Mouse (Mus musculus): ENCODE data around the gene Usp24.
"Not testable (repeated sequence)": the region's sequence is repeated elsewhere in the genome, so short reads cannot be mapped to it uniquely, and the experiment has no call there.

Gene Usp24

GRCm38 (mm10) chr4:106318208-106318607, 2.2 kb downstream of the Usp24 start:
- no peak for DNase-seq (ENCODE audit: low spot score)

GRCm38 (mm10) chr4:106318976-106319375, 3.0 kb downstream of the Usp24 start:
- DNase-seq (ENCODE audit: low spot score) = no peak

- DNase-seq (ENCODE audit: low spot score) = no peak
These were observed 6.8 kb downstream of the Usp24 start for GRCm38 (mm10) chr4:106322846-106323245.

- no peak for DNase-seq (ENCODE audit: low spot score)
These were observed 7.3 kb downstream of the Usp24 start for GRCm38 (mm10) chr4:106323318-106323717.

GRCm38 (mm10) chr4:106327436-106327835, 11.4 kb downstream of the Usp24 start:
- no peak for DNase-seq (ENCODE audit: low spot score)

- DNase-seq (ENCODE audit: low spot score) = no peak
These were observed 12.7 kb downstream of the Usp24 start for GRCm38 (mm10) chr4:106328704-106329103.

- not testable (repeated sequence) for DNase-seq (ENCODE audit: low spot score)
These were observed 13.2 kb downstream of the Usp24 start for GRCm38 (mm10) chr4:106329171-106329570.

- no peak for DNase-seq (ENCODE audit: low spot score)
These were observed 14.4 kb downstream of the Usp24 start for GRCm38 (mm10) chr4:106330371-106330819.

- DNase-seq (ENCODE audit: low spot score) = no peak
These were observed 17.1 kb downstream of the Usp24 start for GRCm38 (mm10) chr4:106333071-106333470.

- no peak for DNase-seq (ENCODE audit: low spot score)
These were observed 17.6 kb downstream of the Usp24 start for GRCm38 (mm10) chr4:106333584-106333983.

- no peak for DNase-seq (ENCODE audit: low spot score)
These were observed 19.8 kb downstream of the Usp24 start for GRCm38 (mm10) chr4:106335858-106336257.

GRCm38 (mm10) chr4:106347664-106348063, 31.7 kb downstream of the Usp24 start:
- DNase-seq (ENCODE audit: low spot score) = no peak

GRCm38 (mm10) chr4:106355025-106355424, 39.0 kb downstream of the Usp24 start:
- DNase-seq (ENCODE audit: low spot score) = not testable (repeated sequence)

- DNase-seq (ENCODE audit: low spot score) = no peak
These were observed 54.0 kb downstream of the Usp24 start for GRCm38 (mm10) chr4:106370013-106370412.

GRCm38 (mm10) chr4:106375857-106376256, 59.8 kb downstream of the Usp24 start:
- peak; percentile 84 for DNase-seq (ENCODE audit: low spot score)

- no peak for DNase-seq (ENCODE audit: low spot score)
These were observed 63.0 kb downstream of the Usp24 start for GRCm38 (mm10) chr4:106378839-106379572.

- no peak for DNase-seq (ENCODE audit: low spot score)
These were observed 65.1 kb downstream of the Usp24 start for GRCm38 (mm10) chr4:106381131-106381530.

- no peak for DNase-seq (ENCODE audit: low spot score)
These were observed 73.9 kb downstream of the Usp24 start for GRCm38 (mm10) chr4:106389908-106390307.

- DNase-seq (ENCODE audit: low spot score) = no peak
These were observed 93.6 kb downstream of the Usp24 start for GRCm38 (mm10) chr4:106409621-106410020.

GRCm38 (mm10) chr4:106419256-106419655, 103.2 kb downstream of the Usp24 start:
- DNase-seq (ENCODE audit: low spot score) = no peak

GRCm38 (mm10) chr4:106419791-106420190, 103.8 kb downstream of the Usp24 start:
- no peak for DNase-seq (ENCODE audit: low spot score)

- DNase-seq (ENCODE audit: low spot score) = no peak
These were observed 106.6 kb downstream of the Usp24 start for GRCm38 (mm10) chr4:106422597-106422996.

GRCm38 (mm10) chr4:106424560-106424959, 108.5 kb downstream of the Usp24 start:
- DNase-seq (ENCODE audit: low spot score) = no peak

GRCm38 (mm10) chr4:106426286-106426685, 110.3 kb downstream of the Usp24 start:
- DNase-seq (ENCODE audit: low spot score) = no peak
